Mouse (Mus musculus) liver, embryonic 11.5 days (tissue): Measurements from ENCODE around the gene Ears2. TPM values are rescaled to one million over a fixed set of nuclear protein-coding genes. Genes with fewer than 3 reads are reported as not detected.

Experiments used
- ATAC-seq: fragments of 200-750 bp; cut with Nextera tagmentation; replicated peaks from 2 replicates; pipeline ENCODE4 v1.8.0; 2017; ENCODE audit warnings: moderate number of reproducible peaks, mild to moderate bottlenecking, moderate TSS enrichment, moderate library complexity; ENCODE audit not compliant: low FRiP score
- DNase-seq: peaks from one replicate; pipeline ENCODE4 v3.0.0-alpha.2; 2017; ENCODE audit warnings: low spot score
- H3K27ac ChIP-seq: fragments of 300-500 bp; sonication (generic); 2 replicates; pipeline ENCODE4 v1.5.1; 2014; ENCODE audit warnings: mild to moderate bottlenecking, low read depth, low read length, control low read depth
- H3K27me3 ChIP-seq: fragments of 300-500 bp; sonication (generic); replicated peaks from 2 replicates; pipeline ENCODE4 v1.6.1; 2014; ENCODE audit warnings: low read length, mixed read lengths; ENCODE audit not compliant: control insufficient read depth, insufficient read depth
- H3K36me3 ChIP-seq: fragments of 300-500 bp; sonication (generic); 2 replicates; pipeline ENCODE4 v1.6.1; 2014; ENCODE audit warnings: mild to moderate bottlenecking, low read length, moderate library complexity, mixed read lengths; ENCODE audit not compliant: control insufficient read depth, insufficient read depth
- H3K4me1 ChIP-seq: fragments of 300-500 bp; sonication (generic); replicated peaks from 2 replicates; pipeline ENCODE4 v1.6.1; 2014; ENCODE audit warnings: low read length, mixed read lengths; ENCODE audit not compliant: control insufficient read depth, insufficient read depth
- H3K4me2 ChIP-seq: fragments of 300-500 bp; sonication (generic); 2 replicates; pipeline ENCODE4 v1.6.1; 2014; ENCODE audit warnings: mild to moderate bottlenecking, control low read depth, moderate library complexity
- H3K4me3 ChIP-seq: fragments of 300-500 bp; sonication (generic); 2 replicates; pipeline ENCODE4 v1.5.1; 2014; ENCODE audit warnings: low read depth, low read length, control low read depth
- H3K9ac ChIP-seq: fragments of 300-500 bp; sonication (generic); 2 replicates; pipeline ENCODE4 v1.6.1; 2014; ENCODE audit warnings: low read depth, low read length, control low read depth
- H3K9me3 ChIP-seq: fragments of 300-500 bp; sonication (generic); 2 replicates; pipeline ENCODE4 v1.6.1; 2016; ENCODE audit warnings: low read length, inconsistent platforms, mixed read lengths; ENCODE audit not compliant: control insufficient read depth
- WGBS: fragments of 180-500 bp; shearing (Covaris S2); extraction: QIAGEN DNeasy Blood & Tissue Kit; methylation state at CpG from one replicate; pipeline ENCODE4 v1.1.7; 2014; 5-methylcytosine and 5-hydroxymethylcytosine counted together
- polyA plus RNA-seq: library from polyadenylated mRNA; unstranded; fragments of >200 nt; fragmentation: Nextera tagmentation; extraction: Ambion mirVana; gene quantifications from 2 replicates; pipeline ENCODE4 v1.2.1, GENCODE M21; 2014

Gene Ears2
- polyA plus RNA-seq, 1 experiment from 2014 or later = 16.1 TPM

GRCm38 (mm10) chr7:122081071-122081470 is 14.0 kb upstream of the Ears2 start:
- no peak overlapping the region for H3K4me3 ChIP-seq
- DNase-seq = no peak
- no peaks in the 10 kb centered on the region for H3K4me1 ChIP-seq
- no peak overlapping the region for H3K27ac ChIP-seq
- no peaks in the 10 kb centered on the region for H3K27me3 ChIP-seq
- H3K36me3 ChIP-seq = peaks cover 41% of the 10 kb centered on the region
- no peaks in the 10 kb centered on the region for H3K9me3 ChIP-seq
- no peak overlapping the region for H3K4me2 ChIP-seq
- ATAC-seq = no peak
- 97% methylated on average over 1 of the region's 1 CpGs for WGBS
- H3K9ac ChIP-seq = no peak overlapping the region

GRCm38 (mm10) chr7:122079798-122080554 is 12.9 kb upstream of the Ears2 start:
- H3K9ac ChIP-seq = no peak overlapping the region
- no peaks in the 10 kb centered on the region for H3K9me3 ChIP-seq
- ATAC-seq (no peak), DNase-seq (no peak)
- no peak overlapping the region for H3K4me3 ChIP-seq
- no peaks in the 10 kb centered on the region for H3K27me3 ChIP-seq
- WGBS = 92% methylated on average over 8 of the region's 8 CpGs
- H3K4me2 ChIP-seq = no peak overlapping the region
- H3K27ac ChIP-seq = no peak overlapping the region
- peaks cover 48% of the 10 kb centered on the region for H3K36me3 ChIP-seq
- no peaks in the 10 kb centered on the region for H3K4me1 ChIP-seq

GRCm38 (mm10) chr7:122074374-122074773 is 7.3 kb upstream of the Ears2 start:
- no peak overlapping the region for H3K4me2 ChIP-seq
- no peak overlapping the region for H3K27ac ChIP-seq
- no peak overlapping the region for H3K4me3 ChIP-seq
- ATAC-seq (peak; percentile 53; the same call in 1 of the 2 replicates), DNase-seq (no peak)
- H3K36me3 ChIP-seq = peaks cover 69% of the 10 kb centered on the region
- 77% methylated on average over 3 of the region's 3 CpGs for WGBS
- no peaks in the 10 kb centered on the region; the same call in 1 of the 2 replicates for H3K4me1 ChIP-seq
- no peak overlapping the region for H3K9ac ChIP-seq
- no peaks in the 10 kb centered on the region for H3K9me3 ChIP-seq
- no peaks in the 10 kb centered on the region for H3K27me3 ChIP-seq

GRCm38 (mm10) chr7:122067517-122068381 is 686 bp upstream of the Ears2 start:
- Histone ChIP-seq H3K9me3 (no peaks in the 10 kb centered on the region), H3K27ac (peak overlapping the region; percentile 92), H3K36me3 (peaks cover 26% of the 10 kb centered on the region), H3K9ac (peak overlapping the region; percentile 98), H3K27me3 (no peaks in the 10 kb centered on the region), H3K4me1 (peaks cover 24% of the 10 kb centered on the region), H3K4me2 (peak overlapping the region; percentile 94), H3K4me3 (peak overlapping the region; percentile 100)
- ATAC-seq = peak; percentile 21
- WGBS = 1% methylated on average over 56 of the region's 58 CpGs
- peak; percentile 50 for DNase-seq

GRCm38 (mm10) chr7:122066102-122066944 is 740 bp downstream of the Ears2 start:
- Histone ChIP-seq H3K27me3 (no peaks in the 10 kb centered on the region), H3K27ac (peak overlapping the region; percentile 92), H3K4me1 (peaks cover 24% of the 10 kb centered on the region), H3K9me3 (no peaks in the 10 kb centered on the region), H3K9ac (peak overlapping the region; percentile 98), H3K36me3 (peaks cover 16% of the 10 kb centered on the region), H3K4me3 (peak overlapping the region; percentile 100), H3K4me2 (peak overlapping the region; percentile 94)
- 12% methylated on average over 31 of the region's 31 CpGs for WGBS
- no peak for DNase-seq
- peak; percentile 55 for ATAC-seq

- Histone ChIP-seq H3K4me3 (peak overlapping the region; percentile 100), H3K9ac (peak overlapping the region; percentile 98), H3K36me3 (peaks cover 12% of the 10 kb centered on the region), H3K27ac (peak overlapping the region; percentile 92; the same call in 1 of the 2 replicates), H3K4me2 (peak overlapping the region; percentile 94), H3K4me1 (peaks cover 24% of the 10 kb centered on the region), H3K27me3 (no peaks in the 10 kb centered on the region), H3K9me3 (no peaks in the 10 kb centered on the region)
- WGBS = 62% methylated on average over 1 of the region's 1 CpGs
- ATAC-seq = no peak
- no peak for DNase-seq
Measured at GRCm38 (mm10) chr7:122065656-122066055, 1.4 kb downstream of the Ears2 start.

GRCm38 (mm10) chr7:122056633-122057032 is 10.4 kb downstream of the Ears2 start:
- Histone ChIP-seq H3K36me3 (peaks cover 18% of the 10 kb centered on the region), H3K4me2 (no peak overlapping the region), H3K4me1 (no peaks in the 10 kb centered on the region), H3K9ac (no peak overlapping the region), H3K9me3 (no peaks in the 10 kb centered on the region), H3K4me3 (no peak overlapping the region), H3K27me3 (no peaks in the 10 kb centered on the region), H3K27ac (no peak overlapping the region)
- 81% methylated on average over 5 of the region's 5 CpGs for WGBS
- no peak for DNase-seq
- no peak; the same call in 1 of the 2 replicates for ATAC-seq

- no peak for ATAC-seq
- no peaks in the 10 kb centered on the region for H3K9me3 ChIP-seq
- no peak overlapping the region for H3K4me2 ChIP-seq
- peaks cover 21% of the 10 kb centered on the region for H3K36me3 ChIP-seq
- 83% methylated on average over 1 of the region's 1 CpGs for WGBS
- H3K27ac ChIP-seq = no peak overlapping the region
- no peaks in the 10 kb centered on the region for H3K27me3 ChIP-seq
- H3K4me3 ChIP-seq = no peak overlapping the region
- no peak overlapping the region for H3K9ac ChIP-seq
- no peak for DNase-seq
- peaks cover 17% of the 10 kb centered on the region for H3K4me1 ChIP-seq
Measured at GRCm38 (mm10) chr7:122050834-122051233, 16.2 kb downstream of the Ears2 start.
